Comparison of ENCODE assay signal across 11 mouse cellular contexts in genomic region chr17:88195303-88195702, GRCm38 (mm10).
DNase-seq lines count a peak whose midpoint lies in the region; TF ChIP-seq lines count a peak whose summit lies in the region.
"Had no signal": no experiment of that assay in that cellular context is flagged by ENCODE, and none has a peak within 500 bp of the region (broad histone marks: within the 10 kb centered on the region; RNA-seq: fewer than 3 reads in every experiment).

No protein-coding gene starts in this region.

- no peak for TF ChIP-seq CTCF in gastrocnemius, adult 2 months (IDR thresholded peaks at IDR 0.05)
- no peak for TF ChIP-seq CTCF in olfactory bulb, adult 2 months (IDR thresholded peaks at IDR 0.05; ENCODE audit: insufficient read depth, low read depth, low read length)

- H3K27ac ChIP-seq in gastrocnemius, adult 2 months, result no peak overlapping the region
- H3K27ac ChIP-seq in olfactory bulb, adult 2 months (ENCODE audit: insufficient read depth, low read depth, low read length), result peak overlapping the region; percentile 1; the same call in 1 of the 2 replicates
- H3K27ac ChIP-seq: embryonic facial prominence, embryonic 12.5 days; hindbrain, embryonic 12.5 days; neural tube, embryonic 12.5 days had no signal

- WGBS in olfactory bulb, adult 2 months, result 40% methylated on average over 2 of the region's 2 CpGs

- 0 out of 2 replicates have a peak, but pooled peaks cover 2% of the 10 kb centered on the region for H3K4me1 ChIP-seq in olfactory bulb, adult 2 months (ENCODE audit: control insufficient read depth, insufficient read depth, low read length)
- H3K4me1 ChIP-seq: embryonic facial prominence, embryonic 12.5 days; hindbrain, embryonic 12.5 days; neural tube, embryonic 12.5 days had no signal

- intact Hi-C loops in left cerebral cortex, postnatal 4 days (cut with DNase I), result no loop called here
- intact Hi-C loops in gastrocnemius, adult 2 months (cut with DNase I), result no loop called here

- TF ChIP-seq POLR2A in olfactory bulb, adult 2 months (IDR thresholded peaks at IDR 0.05; ENCODE audit: insufficient read depth, low read depth, low read length), result no peak

- H3K4me3 ChIP-seq in gastrocnemius, adult 2 months, result no peak overlapping the region
- H3K4me3 ChIP-seq in olfactory bulb, adult 2 months (ENCODE audit: insufficient read depth, low read depth, low read length), result no peak overlapping the region
- H3K4me3 ChIP-seq: embryonic facial prominence, embryonic 12.5 days; hindbrain, embryonic 12.5 days; neural tube, embryonic 12.5 days had no signal

- peak; percentile 18 for DNase-seq in left cerebral cortex, adult 11 months (ENCODE audit: low spot score)
- no peak for DNase-seq in left cerebral cortex, postnatal 4 days
- DNase-seq in R1 (ENCODE audit: low read depth, low spot score), result peak; percentile 52
- DNase-seq in gastrocnemius, adult 2 months, result peak; percentile 67
- no peak for DNase-seq in embryo, embryonic 10 days (ENCODE audit: low spot score)
- no peak for DNase-seq in heart, adult 9 months (ENCODE audit: low spot score in 2 of 2)
- DNase-seq in T-cell, adult 2 months (ENCODE audit: low spot score), result no peak

Comparison
In these comparisons a context has a peak if more than half of its experiments do, and no peak if none do; other contexts are left out.
1. DNase-seq: peak in left cerebral cortex, adult 11 months (single experiment), R1 (single experiment) and gastrocnemius, adult 2 months (single experiment); none in left cerebral cortex, postnatal 4 days (single experiment), embryo, embryonic 10 days (single experiment), heart, adult 9 months (0 of 2) and T-cell, adult 2 months (single experiment).